Mouse (Mus musculus) CD4-positive, CD25-positive, alpha-beta regulatory T cell, adult 4 months (primary cell): Measurements from ENCODE around the gene Sco2. TPM values are rescaled to one million over a fixed set of nuclear protein-coding genes. Genes with fewer than 3 reads are reported as not detected.

Experiments used
- ATAC-seq: one replicate; pipeline ENCODE4 v1.8.0; 2017
- polyA plus RNA-seq, 2 experiments: library from polyadenylated mRNA; unstranded; fragments of 100-300 nt; shearing (Covaris generic); gene quantifications; one replicate each; pipeline ENCODE4 v1.2.1; 2017

Gene Sco2
- polyA plus RNA-seq, 2 experiments from 2014 or later: 1.6 to 3.0 TPM

DNA sequence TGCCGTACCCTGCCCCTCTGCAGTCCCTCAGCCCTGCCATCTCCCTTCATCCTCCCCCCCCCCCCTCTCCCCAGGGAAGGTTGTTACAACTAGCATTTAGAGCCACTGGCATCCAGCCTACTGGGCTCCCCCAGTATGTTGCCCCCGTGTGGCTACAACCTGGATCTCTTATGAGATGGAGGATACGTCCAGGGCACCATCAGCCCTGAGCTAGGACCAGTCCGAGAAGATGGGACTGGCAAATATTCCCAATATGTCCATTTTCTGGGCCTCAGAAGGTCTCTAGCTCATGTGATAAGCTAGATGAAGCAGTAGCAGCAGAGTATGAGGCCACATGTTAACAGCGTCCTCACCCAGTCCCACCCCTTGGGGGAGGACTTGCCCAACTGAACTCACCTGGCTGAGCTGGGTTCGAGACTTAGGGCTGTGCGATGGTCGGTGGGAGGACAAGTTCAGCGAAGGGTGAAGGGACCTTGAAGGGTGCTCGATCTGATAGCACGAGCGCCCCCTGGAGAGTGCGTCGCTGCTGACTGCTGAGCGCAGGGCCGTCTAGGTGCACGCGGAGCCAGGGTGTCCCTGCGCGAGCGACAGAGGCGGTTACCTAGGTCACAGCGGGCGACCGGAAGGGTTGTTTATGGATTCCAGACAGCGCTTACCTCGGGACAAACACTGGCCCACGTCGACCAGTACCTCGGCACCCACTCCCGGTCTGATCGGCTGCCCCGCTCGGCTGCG, 452 bp downstream of the Sco2 start:
- peak; percentile 91 for ATAC-seq

DNA sequence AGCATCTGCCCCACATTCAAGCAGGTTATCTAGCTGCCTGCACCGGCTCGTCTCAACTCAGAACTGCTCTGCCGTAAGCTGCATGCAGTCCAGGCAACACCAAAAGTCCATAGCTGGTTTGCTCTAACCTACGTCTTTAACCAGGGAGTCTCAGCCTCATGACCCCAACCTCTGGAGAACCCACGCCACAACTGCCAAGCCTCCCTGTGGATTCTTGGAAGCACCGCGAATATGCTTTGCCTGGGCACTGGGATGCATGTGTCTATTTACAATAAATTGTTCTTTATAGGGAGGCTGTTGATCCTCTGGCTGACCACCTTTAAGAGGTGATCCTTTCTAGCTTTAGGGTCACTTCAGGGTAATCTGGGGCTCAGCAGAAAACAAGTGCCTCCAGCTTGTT, 1.1 kb downstream of the Sco2 start:
- ATAC-seq: no peak

DNA sequence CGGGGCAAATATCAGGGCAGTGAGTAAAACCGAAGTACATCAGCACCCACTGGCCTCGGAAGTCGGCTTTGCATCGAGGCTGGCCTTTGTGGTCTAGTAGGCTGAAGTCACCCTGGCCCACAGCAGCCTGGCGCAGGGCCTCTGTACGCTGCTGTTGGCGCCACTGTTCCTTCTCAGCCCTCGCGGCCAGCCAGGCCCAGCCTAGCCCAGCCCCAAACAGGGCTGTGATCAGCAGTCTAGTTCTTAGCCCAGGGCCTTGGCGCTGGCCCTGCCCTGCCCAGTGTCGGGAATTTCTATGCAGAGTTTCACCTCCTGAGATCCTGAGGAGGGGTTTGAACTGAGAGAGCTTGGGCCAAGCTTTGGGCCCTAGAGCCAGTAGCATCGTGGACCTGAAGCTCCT, 1.6 kb downstream of the Sco2 start:
- no peak for ATAC-seq

DNA sequence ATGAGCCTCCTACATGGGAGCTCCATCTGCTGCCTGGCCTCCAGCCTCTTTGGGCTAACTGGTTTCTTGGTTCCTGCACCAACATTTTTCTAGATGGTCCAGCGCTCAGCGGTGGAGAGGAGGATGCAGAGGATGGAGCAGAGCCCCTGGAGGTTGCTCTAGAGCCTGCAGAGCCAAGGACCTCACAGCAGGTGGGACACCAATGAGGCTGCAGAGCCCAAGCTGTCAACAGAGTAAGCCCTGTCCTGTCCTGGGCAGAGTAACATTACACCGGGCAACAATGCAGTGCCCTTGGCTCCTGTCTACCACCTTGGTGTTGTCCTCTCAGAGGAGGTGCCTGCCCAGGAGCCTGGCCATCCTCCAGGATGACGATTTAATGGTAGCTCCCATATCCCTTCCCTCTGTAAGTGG, 8.5 kb downstream of the Sco2 start:
- no peak for ATAC-seq

DNA sequence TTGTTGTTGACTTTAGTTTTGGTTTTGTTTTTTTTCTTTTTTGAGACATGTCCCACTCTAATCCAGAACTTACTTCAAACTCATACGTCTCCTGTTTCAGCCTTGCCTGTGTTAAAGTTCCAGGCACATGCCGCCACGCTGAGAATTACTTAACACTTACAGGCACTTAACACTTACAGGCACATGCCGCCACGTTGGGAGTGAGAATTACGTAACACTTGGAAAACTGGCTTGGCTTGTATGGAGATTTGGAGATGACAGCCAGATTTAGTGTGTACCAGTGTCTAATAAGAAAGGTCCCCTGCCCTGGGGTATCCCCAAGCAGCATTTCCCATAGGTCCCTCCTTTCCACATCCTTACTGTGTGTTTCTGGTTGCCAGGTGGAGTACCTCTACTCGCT, 10.6 kb downstream of the Sco2 start:
- ATAC-seq: no peak

DNA sequence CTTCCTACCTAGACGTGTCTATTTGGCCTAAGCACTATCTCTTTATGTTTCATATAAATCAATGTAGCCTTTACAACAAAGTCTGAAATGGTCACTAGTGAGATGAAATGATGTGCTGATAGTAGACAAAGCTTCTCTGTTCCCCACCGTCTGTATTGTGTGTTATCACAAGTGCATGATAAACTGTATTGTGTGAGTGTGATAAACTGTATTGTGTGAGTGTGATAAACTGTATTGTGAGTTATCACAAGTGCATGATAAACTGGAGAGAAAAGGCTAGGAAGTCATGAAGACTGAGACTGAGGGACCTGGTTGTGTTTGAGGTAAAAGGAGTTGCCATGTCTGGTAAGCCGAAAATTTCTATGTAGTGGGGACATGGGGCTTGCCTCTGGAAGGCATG, 14.9 kb downstream of the Sco2 start:
- ATAC-seq: no peak

DNA sequence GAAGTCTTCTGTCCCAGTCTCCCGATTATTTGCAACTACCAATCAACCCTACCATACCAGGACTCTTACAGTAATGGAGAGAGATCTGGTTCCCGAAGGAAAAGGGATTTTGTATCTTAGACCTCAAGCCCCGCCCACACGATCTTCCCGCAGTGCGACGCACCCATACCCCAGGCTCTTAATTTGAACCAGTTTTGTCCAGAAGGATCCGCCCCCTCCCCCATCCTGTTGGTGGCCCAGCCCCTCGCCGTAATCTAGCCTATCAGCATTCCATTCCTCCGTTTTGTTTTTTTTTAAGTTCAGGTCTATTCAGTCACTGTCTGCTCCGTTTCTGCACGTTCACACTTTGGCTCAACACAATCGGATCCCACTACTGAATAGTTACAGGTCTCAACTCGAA, 17.3 kb downstream of the Sco2 start:
- peak; percentile 9 for ATAC-seq

DNA sequence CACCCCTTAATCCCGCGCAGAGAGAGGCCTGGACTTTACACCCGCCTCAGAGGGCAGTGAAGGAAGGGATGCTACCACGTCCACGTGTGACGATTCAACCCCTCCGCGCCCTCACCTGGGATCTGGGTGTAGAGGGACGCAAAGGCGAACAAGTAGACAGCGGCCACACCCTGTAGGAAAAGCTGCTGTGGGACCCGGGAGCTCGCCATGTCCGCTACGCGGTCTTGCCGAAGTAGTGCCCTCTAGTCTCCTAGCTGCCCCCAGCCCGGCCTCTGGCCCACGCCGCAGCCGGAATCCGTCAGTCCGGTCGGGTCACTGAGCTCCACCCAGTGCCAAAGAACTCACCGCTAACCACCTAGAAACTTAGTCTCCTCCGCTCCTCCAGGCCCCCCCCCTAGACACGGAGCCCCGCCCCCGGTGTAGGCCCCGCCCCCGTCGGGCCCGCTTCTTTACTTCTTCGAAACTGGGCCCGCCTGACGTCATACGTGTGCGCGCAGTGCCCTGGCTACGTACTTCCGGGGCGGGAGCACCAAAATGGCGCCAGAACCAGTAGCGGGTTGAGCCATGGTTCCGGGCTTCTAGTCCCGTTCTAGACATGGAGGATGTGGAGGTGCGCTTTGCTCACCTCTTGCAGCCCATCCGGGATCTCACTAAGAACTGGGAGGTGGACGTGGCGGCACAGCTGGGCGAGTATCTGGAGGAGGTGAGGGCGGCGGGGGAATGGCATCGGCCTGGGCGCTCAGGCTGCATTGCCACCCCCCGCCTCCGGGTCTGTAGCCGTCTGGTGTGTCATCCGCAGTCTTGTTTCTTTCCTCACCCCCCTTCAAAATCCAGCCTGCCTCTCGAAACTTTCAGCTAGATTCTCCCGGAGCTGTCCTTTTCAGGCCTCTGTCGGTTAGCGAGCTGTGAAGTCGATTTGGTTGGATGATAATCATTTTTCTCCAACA, 18.1 kb downstream of the Sco2 start, which contains the start of the genes Lmf2 and Ncaph2:
Gene Lmf2, minus strand, starts transcription at position 419 of the 947 bp plus-strand sequence.
Gene Ncaph2, plus strand, starts transcription at position 479 of the 947 bp plus-strand sequence.
- peak; percentile 92 for ATAC-seq

DNA sequence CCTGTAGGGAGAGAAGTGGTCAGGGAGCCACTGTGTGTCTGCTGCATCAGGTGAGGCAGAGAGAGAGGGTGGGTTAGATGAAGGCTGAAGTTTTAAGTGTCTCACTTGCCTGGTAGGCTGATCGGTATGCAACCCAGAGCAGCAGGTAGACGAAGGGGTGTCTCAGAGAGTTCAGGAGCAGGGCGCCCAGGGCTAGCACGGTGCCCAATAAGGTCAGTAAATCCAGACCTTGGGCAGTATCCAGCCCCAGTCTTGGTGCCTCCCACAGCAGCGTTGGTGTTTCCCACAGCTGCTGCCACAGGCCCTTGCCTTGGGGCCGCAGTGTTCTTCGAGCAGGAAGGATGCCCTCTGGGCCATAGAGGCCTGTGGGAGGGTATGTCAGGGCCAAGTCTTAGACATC, 19.2 kb downstream of the Sco2 start:
- ATAC-seq: no peak

DNA sequence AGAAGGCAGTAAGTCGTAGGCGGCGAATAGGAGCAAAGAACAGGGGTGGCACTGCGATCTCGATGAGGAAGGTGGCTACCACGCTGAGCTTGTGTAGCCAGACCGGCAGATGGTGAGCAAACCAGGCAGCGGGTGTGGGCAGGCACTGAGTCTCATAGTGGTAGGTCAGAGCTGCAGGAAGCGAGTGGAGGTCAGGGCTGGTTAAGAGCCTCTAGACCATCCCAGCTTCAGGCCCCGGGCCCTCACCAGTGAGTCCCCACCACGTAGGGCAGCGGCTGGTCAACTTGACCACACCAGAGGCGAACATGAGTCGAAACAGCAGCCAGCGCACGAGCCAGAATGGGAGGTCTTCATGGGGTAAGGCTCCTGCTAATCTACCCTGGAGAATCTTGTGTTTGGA, 19.8 kb downstream of the Sco2 start:
- no peak for ATAC-seq

DNA sequence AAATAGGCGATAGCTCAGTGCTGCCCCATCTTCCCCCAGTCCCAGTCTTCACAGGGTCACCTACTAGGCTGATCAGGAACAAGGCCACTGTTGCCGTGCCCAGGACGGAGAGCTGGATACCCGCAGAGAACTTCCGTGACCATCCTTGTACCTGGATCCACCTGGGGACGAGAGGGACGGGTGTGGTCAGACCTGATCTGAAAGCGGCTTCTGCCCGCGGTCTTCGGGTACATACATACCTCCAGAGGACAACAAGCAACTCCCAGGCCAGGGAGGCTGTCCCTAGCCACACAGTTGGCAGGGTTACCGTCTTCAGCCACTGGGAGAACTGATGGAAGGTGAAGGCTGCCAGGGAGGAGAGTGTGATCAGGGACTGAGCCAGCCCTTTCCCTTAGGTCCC, 20.9 kb downstream of the Sco2 start:
- ATAC-seq: no peak

DNA sequence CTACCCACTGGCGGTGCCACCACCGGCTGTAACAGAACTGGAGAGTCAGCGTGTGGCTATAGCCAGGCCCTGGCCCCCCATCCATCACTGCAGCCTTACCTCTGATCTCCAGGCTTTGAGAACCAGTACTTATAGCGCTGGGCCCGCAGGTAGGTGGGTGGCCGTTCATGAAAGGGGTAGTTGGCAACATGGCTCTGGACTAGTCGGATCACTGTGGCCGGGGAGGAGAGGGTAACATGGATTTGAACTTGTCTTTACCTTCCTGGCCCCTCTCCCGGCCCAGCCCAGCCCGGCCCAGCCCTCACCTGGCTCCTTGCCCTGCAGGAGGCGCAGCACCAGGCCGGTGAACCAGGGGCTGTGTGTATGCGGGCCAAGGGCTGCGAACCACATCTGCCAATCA, 21.6 kb downstream of the Sco2 start:
- ATAC-seq: no peak

DNA sequence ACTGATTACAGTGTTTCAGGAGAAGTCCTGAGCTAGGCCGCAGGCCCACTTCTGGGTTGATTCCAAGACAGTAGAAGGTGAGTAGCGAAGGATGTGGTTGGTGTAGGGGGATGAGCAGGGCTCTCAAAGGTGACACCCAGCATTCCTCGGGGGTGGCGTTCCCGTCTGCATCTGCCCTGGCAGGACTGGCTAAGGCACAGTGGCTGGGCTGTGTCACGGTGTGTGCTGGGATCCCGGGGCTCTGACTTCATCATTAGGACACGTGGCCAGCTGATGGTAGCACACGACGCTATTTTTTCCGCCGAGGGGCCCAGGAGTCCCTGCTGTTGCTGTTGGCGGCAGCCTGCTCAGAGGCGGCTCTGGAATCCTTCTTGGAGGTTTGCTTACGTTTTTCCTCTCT, 22.3 kb downstream of the Sco2 start:
- no peak for ATAC-seq

DNA sequence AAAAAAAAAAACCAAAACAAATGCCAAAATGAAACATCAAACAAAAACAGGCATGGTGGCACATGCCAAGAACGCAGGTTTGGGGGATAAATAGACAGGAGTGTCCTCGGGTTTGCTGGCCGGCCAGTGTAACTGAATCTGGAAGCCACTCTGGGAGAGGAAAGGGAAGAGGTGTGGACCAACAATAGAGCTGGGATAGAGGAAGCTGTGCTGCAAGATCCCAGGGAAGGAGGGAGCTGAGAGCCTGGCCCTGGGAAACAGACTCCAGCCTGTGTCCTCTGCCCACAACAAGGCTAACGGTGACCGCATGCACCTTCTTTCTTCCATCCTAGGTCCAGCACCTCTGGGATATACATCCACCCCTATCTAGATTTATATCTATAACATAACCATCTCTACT, 23.2 kb downstream of the Sco2 start:
- ATAC-seq: no peak

DNA sequence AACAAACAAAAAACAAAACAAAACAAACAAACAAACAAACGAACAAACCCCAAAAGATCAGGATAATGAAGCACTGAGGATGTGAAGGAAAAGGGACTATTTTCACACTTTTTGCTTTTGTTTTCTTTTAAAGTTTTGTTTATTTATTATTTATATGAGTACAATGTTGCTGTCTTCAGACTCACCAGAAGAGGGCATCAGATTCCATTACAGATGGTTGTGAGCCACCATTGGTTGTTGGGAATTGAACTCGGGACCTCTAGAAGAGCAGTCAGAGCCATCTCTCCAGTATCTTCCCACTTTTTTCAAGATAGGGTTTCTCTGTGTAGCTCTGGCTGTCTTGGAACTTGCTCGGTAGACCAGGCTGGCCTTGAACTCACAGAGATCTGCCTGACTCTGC, 30.3 kb downstream of the Sco2 start:
- ATAC-seq: no peak

DNA sequence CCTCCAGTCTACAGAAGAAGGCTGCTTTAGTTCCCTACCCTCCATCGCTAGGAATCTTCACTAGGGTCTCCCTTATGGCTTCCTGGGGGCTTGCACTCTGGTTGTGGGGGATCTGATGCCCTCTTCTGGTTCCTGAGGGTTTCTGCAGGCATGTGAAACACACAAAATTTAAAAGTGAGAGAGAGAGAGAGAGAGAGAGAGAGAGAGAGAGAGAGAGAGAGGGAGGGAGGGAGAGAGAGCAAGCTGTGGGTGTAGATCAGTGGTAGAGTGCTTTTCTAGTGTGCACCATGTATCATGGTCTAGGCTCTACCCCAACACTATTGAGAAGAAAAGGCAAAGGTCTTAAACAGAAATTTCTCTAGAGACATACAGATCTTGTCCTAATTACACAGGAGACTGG, 32.0 kb downstream of the Sco2 start:
- no peak for ATAC-seq

DNA sequence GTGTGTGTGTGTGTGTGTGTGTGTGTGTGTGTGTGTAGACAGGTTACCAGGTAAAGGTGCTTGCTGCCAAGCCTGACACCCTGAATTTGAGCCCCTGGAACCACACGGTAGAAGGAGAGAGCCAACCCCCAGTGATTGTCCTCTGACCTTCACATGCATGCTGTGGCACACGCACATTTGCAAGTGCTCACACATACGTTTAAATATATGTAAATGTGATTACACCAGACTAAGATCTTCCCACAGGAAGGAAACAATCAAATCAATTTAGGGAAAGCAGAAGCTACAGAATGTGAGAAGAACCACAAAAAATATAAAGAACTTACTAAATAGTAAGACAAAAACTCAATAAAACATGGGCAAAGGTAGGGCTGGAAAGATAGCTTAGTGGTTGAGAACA, 33.5 kb downstream of the Sco2 start:
- no peak for ATAC-seq

DNA sequence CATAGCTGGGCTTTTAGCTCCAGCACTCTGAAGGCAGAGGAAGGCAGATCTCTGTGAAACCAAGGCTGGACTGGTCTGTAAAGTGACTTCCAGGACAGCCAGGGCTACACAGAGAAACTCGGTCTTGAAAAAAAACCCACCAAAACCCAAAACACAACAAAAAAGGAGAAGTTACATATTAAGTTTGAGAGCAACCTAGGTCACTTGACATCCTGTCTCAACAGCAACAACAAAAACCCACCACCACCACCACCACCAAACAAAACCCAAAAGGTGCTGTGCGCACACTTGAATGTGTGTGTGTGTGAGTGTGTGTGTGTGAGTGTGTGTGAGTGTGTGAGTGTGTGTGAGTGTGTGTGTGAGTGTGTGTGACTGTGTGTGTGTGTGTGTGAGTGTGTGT, 34.0 kb downstream of the Sco2 start:
- no peak for ATAC-seq

DNA sequence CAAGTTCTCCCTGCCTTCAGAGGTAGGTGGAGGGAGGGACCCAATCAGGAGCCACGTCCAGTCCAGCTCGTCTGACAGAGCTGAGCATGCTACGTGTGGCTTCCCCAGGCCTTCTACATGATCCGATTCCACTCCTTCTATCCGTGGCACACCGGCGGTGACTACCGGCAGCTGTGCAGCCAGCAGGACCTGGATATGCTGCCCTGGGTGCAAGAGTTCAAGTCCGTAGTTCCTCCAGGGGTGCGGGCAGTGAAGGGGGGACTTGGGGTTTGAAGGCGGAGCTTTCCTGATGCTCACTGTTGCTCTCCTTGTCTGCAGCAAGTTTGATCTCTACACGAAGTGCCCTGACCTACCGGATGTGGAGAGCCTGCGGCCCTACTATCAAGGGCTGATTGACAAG, 37.2 kb downstream of the Sco2 start:
- no peak for ATAC-seq

DNA sequence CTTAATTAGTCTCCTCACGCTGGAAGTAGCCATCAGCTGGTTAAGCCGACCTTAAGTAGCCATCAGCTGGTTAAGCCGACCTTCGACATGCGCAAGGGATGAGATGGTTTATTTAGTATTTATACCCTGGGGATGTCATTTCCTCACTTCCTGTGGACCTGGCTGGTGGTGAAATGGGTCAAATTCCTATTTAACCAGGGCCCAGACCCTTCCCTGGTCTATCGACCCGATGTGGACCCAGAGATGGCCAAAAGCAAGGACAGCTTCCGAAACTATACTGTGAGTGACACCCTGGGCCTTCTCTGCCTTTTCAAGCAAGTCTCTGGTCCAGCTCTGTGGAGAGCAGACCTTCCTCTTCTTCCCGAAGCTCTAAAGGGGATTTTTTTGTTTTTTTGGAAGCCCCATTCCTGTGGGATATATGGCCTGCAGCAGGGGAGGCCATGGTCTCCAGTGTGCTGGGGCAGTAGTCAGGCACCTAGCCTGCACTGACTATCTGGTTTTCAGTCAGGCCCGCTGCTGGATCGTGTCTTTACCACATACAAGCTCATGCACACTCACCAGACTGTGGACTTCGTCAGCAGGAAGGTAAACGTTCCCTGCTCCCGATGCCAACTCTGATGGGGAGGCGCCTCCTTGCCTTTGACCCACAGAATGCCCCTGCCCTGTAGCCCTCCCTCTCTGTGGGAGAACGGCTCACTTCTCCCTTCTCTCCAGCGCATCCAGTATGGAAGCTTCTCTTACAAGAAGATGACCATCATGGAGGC, 38.7 kb downstream of the Sco2 start:
- ATAC-seq: no peak

DNA sequence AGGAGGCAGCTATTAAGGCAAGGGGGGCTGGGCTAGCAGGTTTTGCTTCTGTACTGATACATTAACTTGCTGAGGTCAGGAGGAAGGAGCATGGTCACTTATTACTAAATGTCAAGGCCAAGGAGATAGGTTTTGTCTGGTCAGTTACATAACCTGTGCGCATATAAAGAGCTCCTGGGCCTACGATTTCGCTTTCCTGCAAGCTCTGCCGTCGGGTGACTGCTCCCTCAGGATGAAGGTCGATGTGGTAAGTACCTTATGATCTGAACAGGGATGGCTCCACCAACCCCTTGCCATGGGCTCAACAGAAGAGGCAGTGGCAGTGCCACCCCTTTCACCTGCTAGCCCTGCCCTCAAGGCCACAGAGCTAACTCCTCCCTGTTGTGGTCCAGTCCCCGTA, 39.4 kb downstream of the Sco2 start, which contains the start of gene Miox:
Gene Miox, plus strand, starts transcription at position 128 of the 400 bp plus-strand sequence.
- no peak for ATAC-seq

DNA sequence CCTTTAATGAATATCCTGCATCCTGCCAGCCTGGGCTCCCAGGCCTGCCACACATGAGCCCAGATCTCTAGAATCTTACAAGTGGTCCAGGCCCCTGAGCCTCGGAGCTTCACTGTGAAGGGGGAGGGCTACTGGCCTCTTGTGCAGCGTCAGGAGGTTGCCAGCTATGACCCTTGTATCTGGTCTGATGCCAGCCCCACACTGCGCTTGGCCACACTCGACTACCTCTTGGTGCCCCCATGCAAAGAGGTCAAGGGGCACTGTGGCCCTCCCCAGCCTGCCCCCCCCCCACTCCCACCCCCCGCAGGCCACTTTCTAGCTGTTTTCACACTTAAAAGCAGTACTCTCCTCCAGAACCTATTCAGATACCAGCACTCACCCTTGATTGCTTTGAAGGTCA, 47.2 kb downstream of the Sco2 start:
- ATAC-seq: no peak

DNA sequence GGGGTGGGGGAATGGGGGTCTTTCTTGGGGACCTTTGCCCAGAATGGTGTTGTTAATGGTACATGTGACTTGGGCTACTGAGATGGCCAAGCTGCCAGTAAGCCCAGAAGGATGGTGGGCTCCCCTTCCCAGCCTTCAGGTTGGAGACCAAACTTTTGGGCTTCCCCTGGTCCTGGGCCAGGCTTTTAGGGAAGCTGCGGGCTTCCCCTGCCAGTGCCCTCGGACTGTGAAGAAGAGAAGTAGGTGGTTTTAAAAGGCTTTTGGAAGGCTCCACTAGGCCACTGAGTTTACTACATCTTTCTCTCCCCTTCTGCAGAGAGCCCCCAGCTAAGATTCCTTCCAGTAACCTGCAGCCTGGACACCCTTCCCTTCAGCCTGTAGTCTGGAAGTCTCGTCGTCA, 50.0 kb downstream of the Sco2 start:
- no peak for ATAC-seq
